Mouse (Mus musculus) erythroblast, embryonic 14.5 days (primary cell): ENCODE results near the gene Dmrt3.

ENCODE experiments used
- GATA1 ChIP-seq: IDR thresholded peaks from 2 replicates; pipeline ENCODE4 v1.6.1; 2012; ENCODE audit warnings: low read length, inconsistent platforms, mixed read lengths
- TAL1 ChIP-seq: IDR thresholded peaks from 3 replicates; pipeline ENCODE4 v1.6.1; 2012; ENCODE audit warnings: low read length, inconsistent platforms, mixed read lengths

DNA sequence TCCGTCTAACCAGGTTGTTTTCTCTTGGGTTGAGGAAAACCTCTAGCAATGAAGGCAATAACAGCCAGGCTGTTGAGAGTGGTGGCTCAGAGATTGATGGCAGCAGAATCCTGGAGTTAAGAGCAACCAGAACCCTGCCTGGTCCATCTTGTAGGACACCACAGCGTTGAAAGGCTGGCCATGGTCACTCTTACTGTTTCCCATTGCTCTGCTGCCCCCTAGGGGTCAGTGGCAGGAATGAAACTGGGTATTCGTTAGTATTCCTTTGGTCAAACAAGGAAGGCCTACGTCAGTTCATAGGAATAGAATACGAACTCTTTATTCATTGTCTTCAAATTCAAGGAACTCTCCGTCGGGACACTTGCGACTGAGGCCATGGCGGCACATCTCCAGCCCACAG is 18.4 kb downstream of the Dmrt3 start:
- TF ChIP-seq TAL1 (no peak), GATA1 (no peak)
